Mouse (Mus musculus) spleen, adult 2 months (tissue): ENCODE results near the gene Mob3a. TPM values are rescaled to one million over a fixed set of nuclear protein-coding genes. Genes with fewer than 3 reads are reported as not detected.

Experiments used
- DNase-seq, 2 experiments: peaks; one replicate each; pipeline versions ENCODE4 v3.0.0 to v3.0.0-alpha.2; 2012 to 2021; ENCODE audit warnings: low spot score in 2 of 2, low read depth in 1 of 2
- H3K27ac ChIP-seq: fragments of 200-500 bp; 2 replicates; pipeline ENCODE4 v1.5.1; 2012; ENCODE audit warnings: low read length, inconsistent platforms; ENCODE audit not compliant: insufficient read depth
- H3K27me3 ChIP-seq: fragments of 200-500 bp; 2 replicates; pipeline ENCODE4 v1.6.1; 2012; ENCODE audit warnings: mild to moderate bottlenecking, moderate library complexity, low read length, inconsistent platforms; ENCODE audit not compliant: control insufficient read depth, insufficient read depth
- H3K36me3 ChIP-seq: fragments of 200-500 bp; 2 replicates; pipeline ENCODE4 v1.6.1; 2012; ENCODE audit warnings: mild to moderate bottlenecking, low read length, inconsistent platforms; ENCODE audit not compliant: control insufficient read depth, insufficient read depth
- H3K4me1 ChIP-seq: fragments of 200-500 bp; 2 replicates; pipeline ENCODE4 v1.6.1; 2011; ENCODE audit warnings: inconsistent platforms; ENCODE audit not compliant: control insufficient read depth, insufficient read depth, insufficient read length
- H3K4me3 ChIP-seq: fragments of 200-500 bp; 2 replicates; pipeline ENCODE4 v1.5.1; 2011; ENCODE audit warnings: mild to moderate bottlenecking, inconsistent platforms; ENCODE audit not compliant: insufficient read depth, insufficient read length; ENCODE audit errors: extremely low read depth
- CTCF ChIP-seq: fragments of 200-500 bp; IDR thresholded peaks from 2 replicates; pipeline ENCODE4 v1.5.1; 2011; ENCODE audit warnings: mild to moderate bottlenecking, inconsistent platforms; ENCODE audit not compliant: insufficient read depth, insufficient read length, insufficient replicate concordance; ENCODE audit errors: extremely low read depth
- POLR2A ChIP-seq: fragments of 200-500 bp; IDR thresholded peaks from 2 replicates; pipeline ENCODE4 v1.6.1; 2011; ENCODE audit warnings: low read depth, low read length, inconsistent platforms
- WGBS: fragments of 180-500 bp; shearing (Covaris S2); methylation state at CpG from one replicate; pipeline ENCODE4 v1.1.7; 2018; 5-methylcytosine and 5-hydroxymethylcytosine counted together
- polyA plus RNA-seq: library from polyadenylated mRNA; depleted of rRNA; stranded (reverse); fragments of >200 nt; gene quantifications from 2 replicates; pipeline ENCODE4 v1.2.3, GENCODE M21; 2012

Mob3a gene
- polyA plus RNA-seq, 1 experiment: 130 TPM

GRCm38 (mm10) chr10:80710834-80711233, 9.1 kb upstream of the Mob3a start:
- Histone ChIP-seq H3K4me1 (no peaks in the 10 kb centered on the region), H3K27ac (no peak overlapping the region)
- WGBS: 68% methylated on average over 3 of the region's 3 CpGs

GRCm38 (mm10) chr10:80705479-80705878, 3.7 kb upstream of the Mob3a start:
- no peak for DNase-seq
- Histone ChIP-seq H3K4me1 (peaks cover 8% of the 10 kb centered on the region; the same call in 1 of the 2 replicates), H3K27ac (no peak overlapping the region), H3K4me3 (no peak overlapping the region), H3K36me3 (peaks cover 27% of the 10 kb centered on the region), H3K27me3 (no peaks in the 10 kb centered on the region)
- TF ChIP-seq CTCF (no peak), POLR2A (no peak)
- WGBS: 87% methylated on average over 3 of the region's 3 CpGs

More at GRCm38 (mm10) chr10:80710834-80711233, 9.1 kb upstream of the Mob3a start:
- no peak for TF ChIP-seq POLR2A
- TF ChIP-seq CTCF: no peak
- no peak for DNase-seq
- Histone ChIP-seq H3K4me3 (no peak overlapping the region), H3K27me3 (no peaks in the 10 kb centered on the region), H3K36me3 (peaks cover 63% of the 10 kb centered on the region)

- no peak for DNase-seq
- no peak overlapping the region for H3K27ac ChIP-seq
- peaks cover 23% of the 10 kb centered on the region for H3K36me3 ChIP-seq
- peaks cover 10% of the 10 kb centered on the region; the same call in 1 of the 2 replicates for H3K4me1 ChIP-seq
- no peak overlapping the region for H3K4me3 ChIP-seq
- WGBS: 75% methylated on average over 3 of the region's 3 CpGs
- H3K27me3 ChIP-seq: no peaks in the 10 kb centered on the region
- no peak for TF ChIP-seq CTCF
- TF ChIP-seq POLR2A: no peak
Measured at GRCm38 (mm10) chr10:80705033-80705432, 3.3 kb upstream of the Mob3a start.

GRCm38 (mm10) chr10:80704418-80704817, 2.6 kb upstream of the Mob3a start:
- TF ChIP-seq POLR2A (no peak), CTCF (no peak)
- WGBS: 94% methylated on average over 5 of the region's 5 CpGs
- H3K27me3 ChIP-seq: no peaks in the 10 kb centered on the region
- no peak for DNase-seq
- H3K27ac ChIP-seq: no peak overlapping the region
- H3K36me3 ChIP-seq: peaks cover 17% of the 10 kb centered on the region
- H3K4me3 ChIP-seq: no peak overlapping the region
- H3K4me1 ChIP-seq: peaks cover 13% of the 10 kb centered on the region; the same call in 1 of the 2 replicates

- Histone ChIP-seq H3K27me3 (no peaks in the 10 kb centered on the region), H3K4me3 (no peak overlapping the region), H3K27ac (no peak overlapping the region), H3K36me3 (peaks cover 11% of the 10 kb centered on the region; the same call in 1 of the 2 replicates), H3K4me1 (peaks cover 19% of the 10 kb centered on the region; the same call in 1 of the 2 replicates)
- TF ChIP-seq POLR2A (no peak), CTCF (no peak)
- no peak for DNase-seq
- 90% methylated on average over 5 of the region's 5 CpGs for WGBS
Measured at GRCm38 (mm10) chr10:80703643-80704042, 1.9 kb upstream of the Mob3a start.

- H3K4me3 ChIP-seq: peak overlapping the region; percentile 70
- DNase-seq: peak; percentile 82 to 91
- peaks cover 4% of the 10 kb centered on the region; the same call in 1 of the 2 replicates for H3K36me3 ChIP-seq
- H3K4me1 ChIP-seq: peaks cover 27% of the 10 kb centered on the region; the same call in 1 of the 2 replicates
- 2% methylated on average over 47 of the region's 47 CpGs for WGBS
- TF ChIP-seq CTCF (no peak), POLR2A (no peak)
- H3K27me3 ChIP-seq: no peaks in the 10 kb centered on the region
- H3K27ac ChIP-seq: peak overlapping the region; percentile 86
Measured at GRCm38 (mm10) chr10:80702536-80703390, 986 bp upstream of the Mob3a start.

GRCm38 (mm10) chr10:80700732-80701131, 1.0 kb downstream of the Mob3a start:
- peak overlapping the region; percentile 94 for H3K4me3 ChIP-seq
- WGBS: 3% methylated on average over 4 of the region's 4 CpGs
- DNase-seq: peak in 1 of 2 experiments; percentile 68
- H3K27ac ChIP-seq: peak overlapping the region; percentile 96
- TF ChIP-seq CTCF (no peak), POLR2A (peak; percentile 37; the same call in 1 of the 2 replicates)
- peaks cover 39% of the 10 kb centered on the region; the same call in 1 of the 2 replicates for H3K4me1 ChIP-seq
- H3K27me3 ChIP-seq: no peaks in the 10 kb centered on the region
- H3K36me3 ChIP-seq: peaks cover 3% of the 10 kb centered on the region; the same call in 1 of the 2 replicates
